Mouse (Mus musculus) forelimb bud, embryonic 11.5 days (tissue): ENCODE data around the gene Pard6b.
A peak's percentile ranks its signal among the peaks of the same experiment; 100 is the strongest.
"Not testable (repeated sequence)": the region's sequence is repeated elsewhere in the genome, so short reads cannot be mapped to it uniquely, and the experiment has no call there.

Experiments used
- DNase-seq: peaks from one replicate; pipeline ENCODE4 v3.0.0-alpha.2; 2012; ENCODE audit warnings: low read depth, low spot score

Gene Pard6b

GRCm38 (mm10) chr2:168098040-168098439 lies 17.2 kb downstream of the Pard6b start:
- peak; percentile 38 for DNase-seq

- no peak for DNase-seq
These were observed 19.2 kb downstream of the Pard6b start for GRCm38 (mm10) chr2:168100008-168100407.

- DNase-seq, result no peak
These were observed 21.0 kb downstream of the Pard6b start for GRCm38 (mm10) chr2:168101805-168102204.

GRCm38 (mm10) chr2:168103341-168103740 lies 22.5 kb downstream of the Pard6b start:
- DNase-seq, result no peak

GRCm38 (mm10) chr2:168104375-168105144 lies 23.8 kb downstream of the Pard6b start:
- DNase-seq, result no peak

- DNase-seq, result no peak
These were observed 24.5 kb downstream of the Pard6b start for GRCm38 (mm10) chr2:168105271-168105670.

GRCm38 (mm10) chr2:168106701-168107178 lies 25.9 kb downstream of the Pard6b start:
- no peak for DNase-seq

- no peak for DNase-seq
These were observed 26.6 kb downstream of the Pard6b start for GRCm38 (mm10) chr2:168107356-168107755.

GRCm38 (mm10) chr2:168107901-168108300 lies 27.1 kb downstream of the Pard6b start:
- not testable (repeated sequence) for DNase-seq

GRCm38 (mm10) chr2:168111902-168112301 lies 31.1 kb downstream of the Pard6b start:
- DNase-seq, result peak; percentile 72

- DNase-seq, result no peak
These were observed 32.5 kb downstream of the Pard6b start for GRCm38 (mm10) chr2:168113263-168113662.

- no peak for DNase-seq
These were observed 32.9 kb downstream of the Pard6b start for GRCm38 (mm10) chr2:168113692-168114091.

GRCm38 (mm10) chr2:168114699-168115350 lies 34.0 kb downstream of the Pard6b start:
- DNase-seq, result peak; percentile 92

GRCm38 (mm10) chr2:168115826-168116225 lies 35.0 kb downstream of the Pard6b start:
- DNase-seq, result no peak

- DNase-seq, result peak; percentile 83
These were observed 36.3 kb downstream of the Pard6b start for GRCm38 (mm10) chr2:168117147-168117546.

- no peak for DNase-seq
These were observed 36.7 kb downstream of the Pard6b start for GRCm38 (mm10) chr2:168117553-168117952.

GRCm38 (mm10) chr2:168117967-168118366 lies 37.2 kb downstream of the Pard6b start:
- no peak for DNase-seq

- DNase-seq, result no peak
These were observed 37.7 kb downstream of the Pard6b start for GRCm38 (mm10) chr2:168118456-168118855.

GRCm38 (mm10) chr2:168119123-168119522 lies 38.3 kb downstream of the Pard6b start:
- no peak for DNase-seq

GRCm38 (mm10) chr2:168120906-168121305 lies 40.1 kb downstream of the Pard6b start:
- DNase-seq, result no peak

- no peak for DNase-seq
These were observed 42.8 kb downstream of the Pard6b start for GRCm38 (mm10) chr2:168123652-168124051.

GRCm38 (mm10) chr2:168125288-168126089 lies 44.7 kb downstream of the Pard6b start:
- DNase-seq, result no peak
